Mouse (Mus musculus) heart, embryonic 15.5 days (tissue): ENCODE data around the gene Tm4sf1. TPM values are rescaled to one million over a fixed set of nuclear protein-coding genes. Genes with fewer than 3 reads are reported as not detected.
A peak's percentile ranks its signal among the peaks of the same experiment; 100 is the strongest.

Experiments
- ATAC-seq: fragments of 200-750 bp; cut with Nextera tagmentation; replicated peaks from 2 replicates; pipeline ENCODE4 v1.8.0; 2017; ENCODE audit warnings: low read depth, moderate TSS enrichment; ENCODE audit not compliant: insufficient number of reproducible peaks, insufficient read depth, low FRiP score
- H3K27ac ChIP-seq: fragments of 300-500 bp; sonication (generic); 2 replicates; pipeline ENCODE4 v1.5.1; 2015; ENCODE audit warnings: mild to moderate bottlenecking, inconsistent platforms
- H3K27me3 ChIP-seq: fragments of 300-500 bp; sonication (generic); 2 replicates; pipeline ENCODE4 v1.6.1; 2015; ENCODE audit warnings: inconsistent platforms
- H3K36me3 ChIP-seq: fragments of 300-500 bp; sonication (generic); 2 replicates; pipeline ENCODE4 v1.6.1; 2015; ENCODE audit warnings: mild to moderate bottlenecking, inconsistent platforms
- H3K4me1 ChIP-seq: fragments of 300-500 bp; sonication (generic); replicated peaks from 2 replicates; pipeline ENCODE4 v1.6.1; 2015; ENCODE audit warnings: inconsistent platforms
- H3K4me2 ChIP-seq: fragments of 300-500 bp; sonication (generic); 2 replicates; pipeline ENCODE4 v1.6.1; 2015; ENCODE audit warnings: inconsistent platforms, mild to moderate bottlenecking, moderate library complexity
- H3K4me3 ChIP-seq: fragments of 300-500 bp; sonication (generic); 2 replicates; pipeline ENCODE4 v1.5.1; 2015; ENCODE audit warnings: mild to moderate bottlenecking, inconsistent platforms
- H3K9ac ChIP-seq: fragments of 300-500 bp; sonication (generic); 2 replicates; pipeline ENCODE4 v1.6.1; 2015; ENCODE audit warnings: mild to moderate bottlenecking, inconsistent platforms
- H3K9me3 ChIP-seq: fragments of 300-500 bp; sonication (generic); replicated peaks from 2 replicates; pipeline ENCODE4 v1.6.1; 2016; ENCODE audit warnings: inconsistent platforms
- WGBS: fragments of 180-500 bp; shearing (Covaris S2); methylation state at CpG from one replicate; pipeline ENCODE4 v1.1.7; 2015; ENCODE audit warnings: mixed read lengths; 5-methylcytosine and 5-hydroxymethylcytosine counted together
- polyA plus RNA-seq: library from polyadenylated mRNA; unstranded; fragments of >200 nt; fragmentation: Nextera tagmentation; extraction: Ambion mirVana; gene quantifications from 2 replicates; pipeline ENCODE4 v1.2.1, GENCODE M21; 2015

Tm4sf1 gene
- polyA plus RNA-seq: 297 and 303 TPM in 2 replicates

DNA sequence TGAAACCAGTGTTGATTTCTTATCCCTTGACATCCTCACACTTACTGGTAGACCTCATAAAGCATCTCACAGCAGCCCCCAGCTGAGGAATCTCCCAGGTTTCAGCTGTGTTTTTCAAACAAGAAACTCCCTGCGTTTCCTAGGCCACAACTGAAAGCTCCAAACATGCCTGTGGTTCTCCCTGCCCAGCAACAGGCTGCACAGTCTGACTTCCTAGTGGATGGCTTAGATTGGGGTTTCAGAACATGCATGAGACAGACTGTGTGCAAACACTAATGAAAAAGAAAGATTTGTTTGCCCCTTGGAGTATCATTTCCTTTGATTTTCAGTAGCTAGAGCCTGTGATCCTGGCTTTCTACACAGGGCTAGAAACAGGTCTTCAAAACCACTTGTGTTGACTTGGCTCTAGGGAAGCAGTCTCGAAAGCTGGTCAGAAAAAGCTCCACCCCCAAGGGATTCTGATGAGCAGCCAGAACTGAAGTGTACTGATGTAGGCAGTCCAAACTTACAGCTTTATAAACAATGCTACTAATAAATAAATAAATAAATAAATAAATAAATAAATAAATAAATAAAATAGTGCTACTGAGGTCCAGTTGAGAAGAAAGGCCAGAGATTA lies at the start of gene Tm4sf1:
Gene Tm4sf1 (minus strand): TSS at position 68 of the 619 bp plus-strand sequence.
- no peak within 1 kb of the TSS for H3K9ac ChIP-seq
- no peaks in the 10 kb centered on the region; the same call in 1 of the 2 replicates for H3K4me1 ChIP-seq
- no peak within 1 kb of the TSS for H3K27ac ChIP-seq
- H3K4me2 ChIP-seq: no peak within 1 kb of the TSS
- 69% methylated on average over 2 of the region's 2 CpGs for WGBS
- no peaks in the 10 kb centered on the region for H3K27me3 ChIP-seq
- no peaks in the 10 kb centered on the region for H3K9me3 ChIP-seq
- H3K4me3 ChIP-seq: no peak within 1 kb of the TSS
- no peaks in the 10 kb centered on the region for H3K36me3 ChIP-seq
- ATAC-seq: no peak

DNA sequence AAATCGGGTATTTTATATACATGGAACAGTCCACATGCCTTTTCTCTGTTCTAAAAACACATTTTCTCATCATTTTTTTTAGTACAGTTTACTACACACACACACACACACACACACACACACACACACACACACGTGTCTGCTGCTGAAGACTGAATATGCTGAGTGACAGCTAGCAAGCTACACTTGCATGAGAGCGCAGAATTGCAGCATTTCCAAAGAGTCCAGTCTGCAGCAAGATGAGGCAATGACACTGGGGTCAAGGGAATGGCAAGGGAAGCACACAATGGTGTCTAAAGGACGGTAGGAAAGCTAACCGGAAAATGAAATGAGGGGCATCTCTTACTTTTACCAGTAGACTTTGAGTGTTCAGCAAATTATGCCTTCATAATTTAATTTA lies 43.0 kb upstream of the Tm4sf1 start:
- H3K4me3 ChIP-seq: no peak overlapping the region
- H3K27me3 ChIP-seq: no peaks in the 10 kb centered on the region
- no peaks in the 10 kb centered on the region for H3K9me3 ChIP-seq
- no peak overlapping the region for H3K4me2 ChIP-seq
- H3K36me3 ChIP-seq: no peaks in the 10 kb centered on the region
- no peak for ATAC-seq
- WGBS: 55% methylated on average over 5 of the region's 5 CpGs
- H3K9ac ChIP-seq: no peak overlapping the region
- no peaks in the 10 kb centered on the region for H3K4me1 ChIP-seq
- peak overlapping the region; percentile 49 for H3K27ac ChIP-seq

DNA sequence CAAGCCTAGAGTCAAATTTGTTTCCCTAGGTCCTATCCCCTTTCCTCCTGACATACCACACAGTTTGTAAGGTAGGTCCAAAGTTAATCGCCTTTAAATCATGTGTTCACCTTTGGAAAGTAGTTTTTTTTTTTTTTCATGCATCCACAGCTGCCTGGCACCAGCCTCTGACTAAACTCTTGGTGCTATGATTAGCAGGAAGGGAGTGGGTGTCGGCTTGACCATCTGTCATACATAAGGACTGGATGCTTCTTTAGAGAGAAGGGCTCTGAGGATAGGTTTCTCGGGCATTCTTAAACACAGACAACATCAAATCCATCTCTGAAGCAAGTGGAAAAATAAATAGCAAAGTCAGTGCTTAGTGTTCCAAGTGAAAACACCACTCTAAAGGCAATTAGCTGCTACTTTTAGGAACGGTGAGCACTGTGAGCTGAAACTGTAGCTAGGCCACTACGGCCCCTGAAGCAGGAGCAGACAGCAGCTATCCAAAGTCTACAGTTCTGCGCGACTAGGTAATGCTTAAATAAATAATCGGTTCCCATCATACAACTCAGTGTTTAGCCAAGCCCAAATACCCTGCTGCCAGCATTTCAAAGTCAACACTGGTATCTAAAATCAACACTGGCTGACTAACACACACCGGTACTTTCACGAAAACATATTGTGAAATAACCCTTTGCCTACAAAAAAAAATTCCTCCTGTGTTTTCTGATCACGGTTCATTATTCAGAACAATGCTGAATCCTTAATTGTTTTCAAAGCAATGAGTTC lies 42.2 kb upstream of the Tm4sf1 start:
- WGBS: 52% methylated on average over 11 of the region's 11 CpGs
- ATAC-seq: no peak; the same call in 1 of the 2 replicates
- Histone ChIP-seq H3K27ac (peak overlapping the region; percentile 49; the same call in 1 of the 2 replicates), H3K9ac (no peak overlapping the region), H3K36me3 (no peaks in the 10 kb centered on the region), H3K4me3 (no peak overlapping the region), H3K4me2 (no peak overlapping the region), H3K4me1 (no peaks in the 10 kb centered on the region), H3K27me3 (no peaks in the 10 kb centered on the region), H3K9me3 (no peaks in the 10 kb centered on the region)

DNA sequence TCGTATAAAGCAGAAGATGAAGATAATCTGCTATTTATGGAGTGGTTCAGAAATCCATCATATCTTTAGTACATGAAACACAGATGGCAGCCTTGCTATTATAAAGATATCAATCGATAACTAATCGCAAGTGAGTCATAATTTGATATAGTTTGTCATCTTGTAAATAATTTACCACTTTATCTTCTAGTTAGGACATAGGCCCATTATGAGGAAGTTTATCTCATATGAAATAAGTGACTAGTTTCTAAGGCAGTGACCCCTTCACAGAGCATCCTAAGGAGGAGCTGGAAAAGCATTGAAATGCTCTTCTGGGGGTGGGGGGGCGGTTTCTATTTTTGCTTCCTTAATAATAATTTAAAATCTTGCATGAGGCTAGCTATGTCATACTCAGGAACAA lies 41.2 kb upstream of the Tm4sf1 start:
- H3K4me3 ChIP-seq: no peak overlapping the region
- no peaks in the 10 kb centered on the region for H3K9me3 ChIP-seq
- 83% methylated on average over 4 of the region's 4 CpGs for WGBS
- H3K36me3 ChIP-seq: no peaks in the 10 kb centered on the region
- H3K9ac ChIP-seq: no peak overlapping the region
- H3K27me3 ChIP-seq: no peaks in the 10 kb centered on the region
- no peaks in the 10 kb centered on the region for H3K4me1 ChIP-seq
- ATAC-seq: no peak
- no peak overlapping the region for H3K4me2 ChIP-seq
- H3K27ac ChIP-seq: no peak overlapping the region

DNA sequence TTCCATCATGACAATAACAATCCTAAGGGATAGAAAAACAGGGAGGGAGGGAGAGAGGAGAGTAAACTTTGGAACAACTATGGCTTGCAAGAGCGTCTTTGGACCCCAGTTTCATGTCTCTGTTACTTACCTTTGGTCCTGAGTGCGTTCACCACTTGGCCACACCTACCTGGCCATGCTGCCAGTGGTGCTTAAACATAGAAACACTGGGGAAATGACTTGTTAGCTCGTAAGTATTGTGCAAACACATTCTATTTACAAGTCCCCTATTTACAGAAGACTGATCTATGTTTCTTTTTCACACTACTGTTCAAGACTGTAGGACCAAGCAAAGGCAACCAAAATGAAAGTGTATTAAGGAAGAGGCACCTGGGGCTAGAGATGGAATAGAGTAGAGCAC lies 39.5 kb upstream of the Tm4sf1 start:
- Histone ChIP-seq H3K4me3 (no peak overlapping the region), H3K9me3 (no peaks in the 10 kb centered on the region), H3K27me3 (no peaks in the 10 kb centered on the region), H3K4me2 (no peak overlapping the region), H3K9ac (no peak overlapping the region), H3K4me1 (no peaks in the 10 kb centered on the region), H3K36me3 (no peaks in the 10 kb centered on the region), H3K27ac (no peak overlapping the region)
- 65% methylated on average over 3 of the region's 3 CpGs for WGBS
- ATAC-seq: no peak

DNA sequence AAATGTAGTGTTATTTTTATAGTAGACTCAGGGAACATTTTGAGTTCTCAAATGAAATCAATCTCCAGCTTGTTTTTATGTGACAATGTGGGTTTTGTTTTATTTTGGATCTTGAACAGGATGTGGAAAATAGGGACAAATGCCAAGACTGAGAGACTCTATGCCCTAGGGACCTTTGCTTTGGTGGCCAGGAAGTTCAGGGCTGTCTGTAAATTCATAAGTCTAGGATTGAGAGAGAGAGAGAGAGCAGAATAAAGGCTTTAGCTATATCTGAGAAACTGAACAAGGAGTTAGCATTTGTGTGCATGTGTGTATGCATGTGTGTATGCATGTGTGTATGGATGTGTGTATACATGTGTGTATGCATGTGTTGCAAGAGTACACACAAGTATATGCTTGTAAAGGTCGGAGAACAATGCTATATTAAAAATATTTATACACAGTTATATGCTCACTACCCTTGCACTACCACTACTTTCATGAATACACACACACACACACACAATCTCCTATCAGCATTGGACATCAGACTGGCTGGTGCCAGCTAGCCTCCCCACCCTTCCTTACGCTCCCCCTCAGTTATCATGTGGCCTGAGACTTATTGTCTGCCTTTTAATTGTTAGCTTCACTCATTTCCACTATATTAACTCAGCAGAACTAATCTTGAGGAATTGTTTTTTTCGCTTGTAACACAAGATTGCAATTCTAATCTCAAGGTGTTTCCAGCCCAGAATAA lies 33.5 kb upstream of the Tm4sf1 start:
- no peaks in the 10 kb centered on the region for H3K9me3 ChIP-seq
- H3K4me1 ChIP-seq: 0 out of 2 replicates have a peak, but pooled peaks cover 2% of the 10 kb centered on the region
- no peaks in the 10 kb centered on the region for H3K27me3 ChIP-seq
- no peaks in the 10 kb centered on the region for H3K36me3 ChIP-seq
- no peak overlapping the region for H3K4me3 ChIP-seq
- no peak overlapping the region for H3K9ac ChIP-seq
- H3K27ac ChIP-seq: peak overlapping the region; percentile 51
- no peak overlapping the region for H3K4me2 ChIP-seq
- 60% methylated on average over 3 of the region's 3 CpGs for WGBS
- peak; percentile 47; the same call in 1 of the 2 replicates for ATAC-seq

DNA sequence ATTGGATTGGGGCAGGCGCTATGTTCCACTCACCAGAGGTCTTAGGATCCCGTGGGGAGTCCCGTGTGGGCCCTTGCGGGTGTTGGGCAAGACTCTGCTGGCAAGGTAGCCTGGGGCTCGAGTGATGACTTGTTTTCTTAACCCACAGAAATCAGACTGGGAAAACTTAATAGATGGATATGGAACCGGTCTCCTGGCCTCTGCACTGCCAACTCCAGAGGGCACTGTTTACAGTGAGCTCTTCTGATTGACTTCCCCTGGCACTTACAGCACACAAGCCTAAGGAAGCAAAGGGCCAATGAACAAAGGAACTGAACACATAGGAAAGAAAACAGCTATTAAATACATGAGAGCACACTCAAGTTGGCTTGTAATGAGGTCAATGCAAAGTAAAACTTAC lies 26.2 kb upstream of the Tm4sf1 start:
- Histone ChIP-seq H3K36me3 (no peaks in the 10 kb centered on the region), H3K9me3 (no peaks in the 10 kb centered on the region), H3K4me1 (no peaks in the 10 kb centered on the region), H3K27me3 (no peaks in the 10 kb centered on the region), H3K4me3 (no peak overlapping the region), H3K9ac (no peak overlapping the region), H3K27ac (no peak overlapping the region), H3K4me2 (no peak overlapping the region)
- ATAC-seq: no peak
- WGBS: 78% methylated on average over 5 of the region's 6 CpGs

DNA sequence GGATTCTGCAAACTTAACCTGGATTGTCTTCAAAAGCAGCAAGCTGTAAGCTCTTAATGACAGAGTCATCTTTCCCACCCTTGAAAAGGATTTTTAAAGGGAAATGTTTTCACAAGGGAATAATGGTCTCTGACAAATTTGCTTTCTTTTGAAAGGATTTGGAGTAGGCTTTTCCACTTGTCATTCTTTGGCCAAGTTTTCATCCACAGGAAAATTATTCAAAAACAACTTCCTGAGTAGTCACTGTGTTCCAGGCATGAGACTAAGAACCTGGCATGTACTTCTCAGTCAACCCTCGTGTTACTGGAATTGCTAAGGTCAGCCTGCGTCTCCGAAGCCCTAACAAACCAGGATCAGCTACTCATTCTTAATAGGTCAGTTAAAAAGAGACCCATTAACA lies 5.3 kb upstream of the Tm4sf1 start:
- Histone ChIP-seq H3K36me3 (no peaks in the 10 kb centered on the region), H3K4me1 (no peaks in the 10 kb centered on the region; the same call in 1 of the 2 replicates), H3K9ac (no peak overlapping the region), H3K27me3 (no peaks in the 10 kb centered on the region), H3K4me3 (no peak overlapping the region), H3K9me3 (no peaks in the 10 kb centered on the region), H3K4me2 (no peak overlapping the region), H3K27ac (no peak overlapping the region)
- no peak for ATAC-seq
- 64% methylated on average over 3 of the region's 3 CpGs for WGBS

DNA sequence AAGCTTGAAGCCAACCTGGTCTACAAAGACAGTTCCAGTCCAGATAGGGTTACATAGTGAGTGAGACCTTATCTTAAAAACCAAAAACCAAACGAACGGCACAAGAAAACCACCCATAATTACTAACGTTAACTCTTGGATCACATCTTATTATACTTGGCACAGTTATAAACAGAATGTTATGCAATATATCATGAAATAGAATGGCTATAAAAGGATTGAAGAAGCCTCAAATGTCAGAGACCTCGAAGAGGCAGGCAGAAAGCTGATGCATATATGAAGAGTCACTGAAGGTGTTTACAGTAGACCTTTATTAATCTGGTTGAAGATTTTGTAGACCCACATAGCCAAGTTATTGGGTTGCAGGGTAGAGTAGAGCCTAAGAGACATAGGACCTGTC lies 3.8 kb upstream of the Tm4sf1 start:
- Histone ChIP-seq H3K27ac (no peak overlapping the region), H3K4me3 (no peak overlapping the region), H3K4me2 (no peak overlapping the region), H3K9me3 (no peaks in the 10 kb centered on the region), H3K9ac (no peak overlapping the region), H3K27me3 (no peaks in the 10 kb centered on the region), H3K4me1 (no peaks in the 10 kb centered on the region; the same call in 1 of the 2 replicates), H3K36me3 (no peaks in the 10 kb centered on the region)
- WGBS: 53% methylated on average over 4 of the region's 4 CpGs
- ATAC-seq: no peak

DNA sequence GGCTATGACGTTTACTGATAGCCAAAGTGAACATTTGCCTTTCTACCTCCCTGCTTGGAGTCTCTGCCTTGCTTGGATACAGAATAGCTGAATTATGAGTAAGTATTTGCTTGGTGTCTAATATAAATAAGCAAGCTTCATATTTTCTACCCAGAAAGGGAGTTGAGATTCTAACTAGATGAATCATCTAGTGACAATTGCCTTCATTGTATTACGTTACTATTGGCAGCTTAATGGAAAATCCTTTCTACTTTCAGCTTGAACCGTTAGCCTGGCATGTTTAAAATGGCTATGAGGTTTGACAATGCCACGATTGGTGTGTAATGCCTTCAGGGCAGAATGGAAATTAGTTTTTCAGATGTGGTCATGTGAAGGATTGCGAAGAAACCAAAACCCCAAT lies 2.7 kb upstream of the Tm4sf1 start:
- H3K4me3 ChIP-seq: no peak overlapping the region
- H3K4me1 ChIP-seq: no peaks in the 10 kb centered on the region; the same call in 1 of the 2 replicates
- ATAC-seq: no peak
- H3K4me2 ChIP-seq: no peak overlapping the region
- H3K27ac ChIP-seq: peak overlapping the region; percentile 15; the same call in 1 of the 2 replicates
- H3K27me3 ChIP-seq: no peaks in the 10 kb centered on the region
- H3K9ac ChIP-seq: no peak overlapping the region
- no peaks in the 10 kb centered on the region for H3K36me3 ChIP-seq
- WGBS: 62% methylated on average over 5 of the region's 5 CpGs
- H3K9me3 ChIP-seq: no peaks in the 10 kb centered on the region

DNA sequence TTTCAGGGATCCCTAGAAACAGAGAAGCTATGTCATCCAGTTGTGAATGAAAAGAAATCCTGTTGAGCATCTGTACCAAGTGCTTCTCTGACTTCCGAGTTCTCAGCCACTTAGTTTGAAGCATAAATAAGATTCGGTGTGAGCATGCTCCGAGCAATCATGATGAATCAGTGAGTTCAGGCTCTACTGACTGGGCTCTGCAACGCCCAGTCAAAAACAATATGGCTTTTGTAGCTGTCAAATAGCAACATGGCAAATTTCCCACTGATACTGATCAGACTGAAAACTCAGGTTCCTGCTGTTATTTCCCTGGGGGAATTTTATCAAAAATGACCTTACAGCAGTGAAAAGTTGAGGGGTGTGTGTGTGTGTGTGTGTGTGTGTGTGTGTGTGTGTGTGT lies 2.3 kb upstream of the Tm4sf1 start:
- no peak for ATAC-seq

More for the DNA sequence above, 2.3 kb upstream of the Tm4sf1 start:
- H3K4me3 ChIP-seq: no peak overlapping the region
- no peaks in the 10 kb centered on the region; the same call in 1 of the 2 replicates for H3K4me1 ChIP-seq
- no peaks in the 10 kb centered on the region for H3K9me3 ChIP-seq
- H3K4me2 ChIP-seq: no peak overlapping the region
- peak overlapping the region; percentile 15 for H3K27ac ChIP-seq
- no peaks in the 10 kb centered on the region for H3K27me3 ChIP-seq
- no peaks in the 10 kb centered on the region for H3K36me3 ChIP-seq
- H3K9ac ChIP-seq: no peak overlapping the region
- WGBS: 47% methylated on average over 4 of the region's 4 CpGs
